ENCODE assay signal across 24 mouse cellular contexts in the genomic region with DNA sequence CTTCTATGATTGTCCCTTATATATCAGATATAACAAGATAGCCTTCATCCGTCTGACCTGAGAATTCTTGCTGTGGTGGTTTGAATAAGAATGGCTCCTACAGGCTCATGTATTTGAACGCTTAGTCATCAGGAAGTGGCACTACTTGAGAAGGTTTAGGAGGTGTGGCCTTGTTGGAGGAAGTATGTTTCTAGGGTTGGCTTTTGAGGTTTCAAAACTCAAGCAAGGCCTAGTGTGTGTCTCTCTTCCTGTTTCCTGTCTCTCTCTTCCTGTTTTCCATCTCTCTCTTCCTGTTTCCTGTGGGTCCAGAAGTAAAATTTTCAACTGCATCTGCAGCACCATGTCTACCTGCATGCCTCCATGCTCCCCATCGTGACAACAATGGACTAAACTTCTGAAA. TPM values are rescaled to one million over a fixed set of nuclear protein-coding genes. Genes with fewer than 3 reads are reported as not detected.
DNase-seq lines count a peak whose midpoint lies in the region; ATAC-seq lines count a peak whose summit lies in the region.
"Had no signal": no experiment of that assay in that cellular context is flagged by ENCODE, and none has a peak within 500 bp of the region (broad histone marks: within the 10 kb centered on the region; RNA-seq: fewer than 3 reads in every experiment).

No protein-coding gene starts in this region.

- H3K36me3 ChIP-seq in midbrain, embryonic 11.5 days (ENCODE audit: control insufficient read depth, insufficient read depth, low read length), result no peaks in the 10 kb centered on the region
- no peaks in the 10 kb centered on the region for H3K36me3 ChIP-seq in midbrain, embryonic 14.5 days (ENCODE audit: control insufficient read depth, insufficient read depth, low read length)
- H3K36me3 ChIP-seq: heart, embryonic 13.5 days; limb, embryonic 10.5 days; midbrain, embryonic 12.5 days had no signal

- DNase-seq in midbrain, embryonic 11.5 days (ENCODE audit: low spot score, missing footprints), result peak; percentile 2
- DNase-seq in midbrain, embryonic 14.5 days, result no peak
- peak; percentile 2 for DNase-seq in NIH3T3 (ENCODE audit: low read depth)
- no peak for DNase-seq in adrenal gland, postnatal 36 days
- no peak for DNase-seq in left cerebral cortex, postnatal 36 days (ENCODE audit: low spot score in 2 of 2)
- no peak for DNase-seq in left cerebral cortex, postnatal 4 days
- DNase-seq: adrenal gland, adult 2 months; cerebellum, adult 11-12 months; gastrocnemius, postnatal 10 days; heart, adult 2 months; heart, postnatal 14 days; kidney, adult 18-20 months; kidney, postnatal 4 days; liver; retina, postnatal 1 day; right cerebral cortex, postnatal 25 days; spleen, adult 18-20 months; thymus, postnatal 25 days had no signal

- intact Hi-C loops in left cerebral cortex, postnatal 36 days (cut with DNase I), result loop anchor here (10.0 kb wide), 1 partner anchor 48 kb away; no protein-coding TSS in a partner anchor
- intact Hi-C loops in left cerebral cortex, postnatal 4 days (cut with DNase I), result no loop called here

- peaks cover 5% of the 10 kb centered on the region for H3K4me1 ChIP-seq in midbrain, embryonic 11.5 days (ENCODE audit: control insufficient read depth, insufficient read depth, low read length)
- H3K4me1 ChIP-seq in midbrain, embryonic 14.5 days (ENCODE audit: control insufficient read depth, insufficient read depth, low read length), result peaks cover 28% of the 10 kb centered on the region

- H3K9me3 ChIP-seq in midbrain, embryonic 11.5 days (ENCODE audit: control insufficient read depth, low read length), result no peaks in the 10 kb centered on the region
- H3K9me3 ChIP-seq in midbrain, embryonic 14.5 days (ENCODE audit: control insufficient read depth, low read length), result no peaks in the 10 kb centered on the region
- H3K9me3 ChIP-seq: heart, embryonic 13.5 days; limb, embryonic 10.5 days; midbrain, embryonic 12.5 days had no signal

- H3K4me2 ChIP-seq in midbrain, embryonic 11.5 days, result no peak overlapping the region
- no peak overlapping the region for H3K4me2 ChIP-seq in midbrain, embryonic 14.5 days (ENCODE audit: low read length)
- H3K4me2 ChIP-seq: heart, embryonic 13.5 days; midbrain, embryonic 12.5 days had no signal

- H3K9ac ChIP-seq in midbrain, embryonic 11.5 days (ENCODE audit: low read length), result no peak overlapping the region
- H3K9ac ChIP-seq in midbrain, embryonic 14.5 days (replicated peaks; ENCODE audit: low read length), result no peak overlapping the region
- H3K9ac ChIP-seq: heart, embryonic 13.5 days; midbrain, embryonic 12.5 days had no signal

- no peak overlapping the region for H3K27ac ChIP-seq in midbrain, embryonic 11.5 days (ENCODE audit: low read depth, low read length)
- no peak overlapping the region for H3K27ac ChIP-seq in midbrain, embryonic 14.5 days (replicated peaks; ENCODE audit: low read depth, low read length)
- H3K27ac ChIP-seq: heart, embryonic 13.5 days; limb, embryonic 10.5 days; macrophage had no signal

- H3K4me3 ChIP-seq in midbrain, embryonic 11.5 days (ENCODE audit: low read depth, low read length), result no peak overlapping the region
- H3K4me3 ChIP-seq in midbrain, embryonic 14.5 days (replicated peaks; ENCODE audit: low read depth, low read length), result no peak overlapping the region
- H3K4me3 ChIP-seq: heart, adult 2 months; heart, embryonic 13.5 days; left cerebral cortex, adult 2 months; limb, embryonic 10.5 days; midbrain, embryonic 12.5 days had no signal

- no peaks in the 10 kb centered on the region for H3K27me3 ChIP-seq in midbrain, embryonic 11.5 days (ENCODE audit: control insufficient read depth, insufficient read depth, low read length)
- H3K27me3 ChIP-seq in midbrain, embryonic 14.5 days (ENCODE audit: control insufficient read depth, insufficient read depth, low read length), result no peaks in the 10 kb centered on the region
- H3K27me3 ChIP-seq: heart, embryonic 13.5 days; midbrain, embryonic 12.5 days had no signal

- ATAC-seq in midbrain, embryonic 11.5 days (ENCODE audit: low FRiP score), result no peak
- no peak for ATAC-seq in midbrain, embryonic 14.5 days (ENCODE audit: low FRiP score, low TSS enrichment)
- ATAC-seq in granulocyte monocyte progenitor cell, adult 5-6 weeks (replicated peaks; ENCODE audit: poor library complexity, severe bottlenecking), result peak; percentile 52

- WGBS in midbrain, embryonic 11.5 days, result 95% methylated on average over 3 of the region's 3 CpGs
- 95% methylated on average over 3 of the region's 3 CpGs for WGBS in midbrain, embryonic 14.5 days

RNA-seq across cellular contexts. Expression of gene Sorl1, which starts 58.3 kb away (rescaled TPM):
- 3.1 and 3.8 TPM in 2 replicates for polyA plus RNA-seq in midbrain, embryonic 11.5 days (2014; fragmentation: Nextera tagmentation; extraction: Ambion mirVana)
- polyA plus RNA-seq in midbrain, embryonic 14.5 days (2014; fragmentation: Nextera tagmentation; extraction: Ambion mirVana), result 8.3 and 8.8 TPM in 2 replicates
- 19.1 and 22.0 TPM in 2 replicates for total RNA-seq in granulocyte monocyte progenitor cell, adult 5-6 weeks (2014; fragmentation: Nextera tagmentation)
- 29.8 and 45.2 TPM in 2 replicates for total RNA-seq in granulocyte monocyte progenitor cell, adult 5-6 weeks (2017)
- 10 to 100 TPM; 19.6 to 33.3 TPM for total RNA-seq in adrenal gland, postnatal 36 days (2021)
- total RNA-seq in left cerebral cortex, postnatal 36 days (2021), result 100 to 1,000 TPM; 205 to 221 TPM
- total RNA-seq in left cerebral cortex, postnatal 4 days (2021), result 10 to 100 TPM; 44.8 to 45.3 TPM

Comparison
In these comparisons a context has a peak if more than half of its experiments do, and no peak if none do; other contexts are left out.
1. DNase-seq: peak in midbrain, embryonic 11.5 days (single experiment) and NIH3T3 (single experiment); none in midbrain, embryonic 14.5 days (single experiment), adrenal gland, postnatal 36 days (0 of 2), left cerebral cortex, postnatal 36 days (0 of 2) and left cerebral cortex, postnatal 4 days (single experiment).
2. RNA of gene Sorl1, which starts 58.3 kb away (total RNA-seq): 205 to 221 TPM in left cerebral cortex, postnatal 36 days; 44.8 to 45.3 TPM in left cerebral cortex, postnatal 4 days, 19.1 to 45.2 TPM in granulocyte monocyte progenitor cell, adult 5-6 weeks and 19.6 to 33.3 TPM in adrenal gland, postnatal 36 days; every median in the first group is over 4 times any median in the second.